Mouse (Mus musculus) embryo, embryonic 11.5 days (tissue): ENCODE measurements around the gene Pard3b.

Source experiments
- DNase-seq: peaks from one replicate; pipeline ENCODE4 v3.0.0-alpha.2; 2012; ENCODE audit warnings: low read depth, low spot score

Gene Pard3b

GRCm38 (mm10) chr1:62449193-62449875, 810.7 kb downstream of the Pard3b start:
- no peak for DNase-seq

DNA sequence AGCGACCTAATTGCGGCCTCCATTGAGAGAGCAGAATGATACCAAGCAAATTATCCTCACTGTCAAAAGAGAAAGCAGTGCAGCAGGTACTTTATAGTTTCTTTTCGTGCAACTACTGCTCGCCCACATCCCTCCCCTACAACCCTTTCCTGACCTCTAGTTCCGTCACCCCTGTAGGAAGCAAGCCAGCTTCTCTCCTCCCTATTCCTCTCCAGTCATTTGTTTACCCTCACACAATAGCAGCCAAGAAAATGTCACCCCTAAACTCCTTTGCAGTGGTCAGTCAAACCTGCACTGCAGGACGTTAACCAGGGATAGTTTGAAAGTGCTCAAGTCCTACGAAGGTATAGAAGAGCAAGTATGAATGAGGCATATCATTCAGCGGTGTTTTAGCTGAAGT, 826.9 kb downstream of the Pard3b start:
- DNase-seq, result no peak

- no peak for DNase-seq
Measured at GRCm38 (mm10) chr1:62466544-62466943, 827.9 kb downstream of the Pard3b start.

- no peak for DNase-seq
Measured at GRCm38 (mm10) chr1:62483059-62483458, 844.4 kb downstream of the Pard3b start.

- no peak for DNase-seq
Measured at GRCm38 (mm10) chr1:62488871-62489270, 850.2 kb downstream of the Pard3b start.

GRCm38 (mm10) chr1:62499146-62499545, 860.5 kb downstream of the Pard3b start:
- DNase-seq, result no peak

DNA sequence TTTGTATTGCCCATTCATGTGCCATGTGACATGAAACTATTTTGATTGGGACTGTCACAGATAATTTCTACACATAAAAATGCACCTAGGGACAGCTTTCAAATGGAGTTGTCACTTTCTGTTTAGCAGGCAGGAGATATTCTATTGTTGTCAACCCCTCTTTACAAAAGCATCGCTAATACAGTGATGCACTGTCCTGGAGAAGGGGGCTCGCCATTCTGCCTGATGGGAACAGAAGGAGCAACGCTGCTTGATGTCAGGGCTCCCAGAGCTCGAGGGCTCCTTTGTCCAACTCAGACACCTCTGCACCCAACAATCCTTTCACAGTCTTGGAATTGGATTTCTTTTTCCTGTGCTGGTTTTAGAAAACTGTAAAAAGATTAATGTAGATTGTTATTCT, 871.9 kb downstream of the Pard3b start:
- no peak for DNase-seq

DNA sequence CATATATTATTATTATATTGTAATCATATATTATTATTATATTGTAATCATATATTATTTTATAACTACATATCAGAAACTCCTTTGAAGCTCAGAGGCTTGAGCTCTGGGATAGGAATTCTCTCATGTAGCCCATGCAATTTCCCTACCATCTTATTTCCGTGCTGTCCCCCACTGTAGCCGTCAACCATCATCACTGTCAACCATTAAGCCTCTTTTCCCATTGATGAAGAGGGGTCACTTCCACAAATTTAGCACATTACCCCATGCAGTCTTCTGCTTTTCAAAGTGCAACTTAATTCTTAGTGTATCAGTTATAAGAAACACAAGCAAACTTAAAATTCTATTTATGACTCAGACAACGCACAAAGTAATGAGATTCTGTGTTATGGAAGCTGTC, 873.1 kb downstream of the Pard3b start:
- DNase-seq, result no peak

DNA sequence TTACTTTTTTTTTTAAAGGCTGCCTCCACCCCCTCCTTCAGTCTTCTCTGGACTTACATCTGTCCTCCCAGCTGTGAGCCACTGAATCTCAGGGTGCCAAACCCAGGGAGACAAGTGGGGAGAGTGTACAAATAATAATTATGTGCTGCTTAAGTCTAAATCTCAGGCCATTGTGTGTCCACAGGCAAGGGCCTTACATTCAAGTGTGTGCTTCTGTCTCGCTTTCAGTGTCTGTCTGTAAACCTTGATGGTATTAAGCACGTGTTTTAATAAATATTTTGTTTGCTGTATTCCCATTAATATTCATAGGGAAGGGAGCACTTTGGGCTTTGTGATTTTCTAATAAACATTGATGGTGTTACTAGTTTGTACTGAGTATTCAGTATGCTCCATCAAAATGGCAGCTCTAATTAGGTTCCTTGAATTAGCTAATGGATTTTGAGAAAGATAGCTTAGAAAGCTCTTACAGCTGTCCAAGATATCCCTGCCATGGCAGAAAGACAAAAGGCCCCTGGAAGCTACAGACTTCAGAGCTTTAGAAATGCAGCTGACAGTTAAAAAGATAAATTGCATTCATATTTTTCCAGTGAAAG, 880.1 kb downstream of the Pard3b start:
- DNase-seq, result no peak

GRCm38 (mm10) chr1:62521368-62521767, 882.7 kb downstream of the Pard3b start:
- DNase-seq, result no peak

DNA sequence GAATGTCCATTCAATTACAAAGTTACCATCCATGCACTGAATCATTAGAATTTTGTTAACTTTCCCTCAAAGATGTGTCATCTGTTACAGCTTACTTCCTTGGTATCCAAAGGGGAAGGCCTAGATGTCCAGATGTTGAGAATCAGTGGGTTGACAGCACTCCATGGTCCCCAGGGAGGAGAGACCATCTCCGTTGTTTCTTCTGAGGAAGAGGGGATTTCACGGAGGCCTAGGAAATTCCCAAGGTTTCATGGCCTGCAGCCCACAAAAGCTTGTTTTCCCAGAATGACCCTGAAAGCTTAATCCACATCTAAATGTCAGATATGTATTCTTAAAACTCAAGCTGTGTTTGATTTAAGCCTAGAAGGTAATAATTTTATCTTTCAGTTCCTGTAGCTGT, 884.1 kb downstream of the Pard3b start:
- DNase-seq, result no peak

- DNase-seq, result no peak
Measured at GRCm38 (mm10) chr1:62527788-62528187, 889.2 kb downstream of the Pard3b start.

DNA sequence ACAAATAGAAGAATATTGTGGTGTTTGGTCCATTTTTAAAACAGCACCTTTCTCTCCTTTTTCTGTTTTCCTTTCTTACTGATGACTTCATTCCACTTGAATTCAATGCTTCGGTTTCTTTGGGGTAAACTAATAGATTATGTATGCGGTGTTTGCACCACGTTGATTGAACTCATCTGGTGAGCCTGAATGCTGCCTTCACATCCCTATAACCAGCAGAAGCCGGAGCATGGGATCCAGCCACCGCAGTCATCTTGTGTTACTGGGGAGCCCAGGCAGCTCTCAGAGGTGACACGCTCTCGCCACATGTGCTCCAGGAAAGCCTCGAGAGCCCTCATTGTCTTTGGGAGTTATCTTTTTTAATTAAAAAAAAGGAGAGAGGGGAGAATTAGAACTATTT, 891.3 kb downstream of the Pard3b start:
- no peak for DNase-seq

DNA sequence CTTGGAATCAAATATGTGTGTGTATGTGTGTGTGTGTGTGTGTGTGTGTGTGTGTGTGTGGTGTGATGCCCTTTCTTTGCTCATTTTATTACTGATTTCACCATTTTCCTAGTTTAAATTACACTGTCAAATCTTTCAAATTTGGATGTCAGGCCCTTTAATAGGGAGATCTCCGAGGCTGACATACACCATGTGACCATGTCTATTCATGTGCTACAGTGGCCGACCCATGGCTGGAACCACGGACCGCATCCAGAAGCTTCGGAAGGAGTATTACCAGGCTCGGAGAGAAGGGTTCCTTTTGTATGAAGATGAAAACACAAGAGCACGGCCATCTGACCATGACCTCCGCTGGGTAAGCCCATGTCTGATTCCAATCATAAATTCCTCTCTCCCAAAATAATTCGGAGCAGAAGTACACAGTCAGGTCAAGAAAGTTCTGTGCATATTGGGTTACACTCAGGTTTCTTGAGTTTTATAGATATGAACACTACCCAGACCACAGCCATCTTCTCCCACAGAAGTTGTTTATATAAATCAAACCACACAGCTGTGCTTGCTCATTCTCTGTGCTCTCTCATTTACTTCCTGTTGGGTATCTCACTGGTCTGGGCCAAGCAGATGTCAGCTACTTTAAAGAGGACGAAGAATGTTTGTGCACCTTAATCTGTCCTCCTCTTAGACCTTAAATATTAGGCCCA, 894.0 kb downstream of the Pard3b start:
- DNase-seq, result no peak

GRCm38 (mm10) chr1:62548953-62549352, 910.3 kb downstream of the Pard3b start:
- no peak for DNase-seq

GRCm38 (mm10) chr1:62550546-62550945, 911.9 kb downstream of the Pard3b start:
- DNase-seq, result no peak

- DNase-seq, result no peak
Measured at GRCm38 (mm10) chr1:62551516-62551915, 912.9 kb downstream of the Pard3b start.

- no peak for DNase-seq
Measured at GRCm38 (mm10) chr1:62555838-62556237, 917.2 kb downstream of the Pard3b start.

GRCm38 (mm10) chr1:62562987-62563386, 924.4 kb downstream of the Pard3b start:
- DNase-seq, result no peak

DNA sequence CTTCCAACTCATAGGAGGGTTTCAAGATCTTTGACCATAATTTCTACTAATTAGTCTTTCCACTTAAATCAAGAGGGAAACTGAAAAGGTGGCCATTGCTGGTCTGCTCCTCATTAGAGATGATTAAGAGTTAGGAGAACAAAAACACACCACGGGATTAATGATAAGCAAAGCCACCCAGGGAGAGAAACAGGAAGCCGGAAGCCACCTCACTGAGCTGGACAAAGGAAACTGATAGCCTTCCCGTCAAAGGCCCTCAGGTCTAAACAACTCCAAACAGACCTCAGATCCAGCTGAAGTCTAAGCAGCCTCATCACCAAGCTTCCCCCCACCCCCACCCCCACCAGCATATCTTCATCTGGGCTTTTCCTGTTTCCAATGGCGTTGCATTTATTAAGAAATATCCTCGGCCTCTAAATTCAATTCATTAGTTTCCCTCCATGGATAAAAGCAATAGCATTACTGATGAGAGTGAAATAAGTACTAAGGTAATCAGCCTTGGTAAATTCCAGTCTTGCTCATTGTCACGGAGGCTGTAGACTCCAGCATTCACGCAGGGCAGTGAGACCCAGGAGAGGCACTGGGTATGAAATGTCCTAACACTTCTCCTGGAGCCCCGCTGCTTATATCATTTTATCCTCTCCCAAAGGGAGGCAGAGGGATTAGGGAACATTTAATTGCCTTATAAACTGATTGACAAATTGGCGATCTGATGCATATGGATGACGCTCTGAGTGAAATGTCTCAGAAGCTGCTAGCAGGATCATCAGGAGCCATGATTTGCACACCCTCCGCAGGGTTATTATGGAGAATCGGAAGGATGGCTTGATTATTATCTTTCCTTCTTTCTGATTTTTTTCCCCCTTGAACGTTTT, 925.9 kb downstream of the Pard3b start:
- no peak for DNase-seq

DNA sequence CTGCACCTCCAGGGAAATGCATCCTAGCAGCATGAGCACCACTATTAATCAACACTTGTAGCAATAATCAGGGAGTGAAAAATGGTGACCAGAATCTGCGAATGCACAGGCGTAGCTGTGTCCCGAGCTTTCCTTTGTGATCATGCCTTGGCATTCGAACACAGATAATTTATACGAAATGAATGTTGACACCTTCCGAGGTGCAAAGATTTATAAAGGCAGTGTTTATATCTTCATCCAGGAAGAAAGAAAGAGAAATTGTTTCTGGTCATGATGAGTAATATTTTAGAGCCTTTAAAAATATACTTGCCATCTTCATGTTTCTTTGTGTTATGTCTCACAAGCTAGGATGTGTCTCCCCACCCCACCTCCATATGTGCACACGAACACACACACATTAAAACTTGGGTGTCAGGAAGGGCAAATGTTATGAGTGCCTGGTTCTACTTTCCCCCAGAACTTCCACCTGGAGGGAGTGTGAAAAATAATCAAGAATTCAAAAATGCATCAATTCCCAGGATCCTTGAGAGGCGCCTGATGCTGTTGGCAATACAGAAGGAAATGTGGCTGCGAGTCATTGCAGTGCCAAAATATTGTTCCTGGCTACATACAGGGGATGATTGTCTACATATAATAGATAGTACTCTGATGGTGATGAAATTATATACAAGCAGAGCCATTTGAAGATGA, 926.6 kb downstream of the Pard3b start:
- DNase-seq, result no peak
